Mouse (Mus musculus): ENCODE data around the gene Tnrc18. TPM values are rescaled to one million over a fixed set of nuclear protein-coding genes. Genes with fewer than 3 reads are reported as not detected.

Tnrc18 gene
- 37.7 and 47.4 TPM in 2 replicates for polyA plus RNA-seq (2014; fragmentation: Nextera tagmentation; extraction: Ambion mirVana)

DNA sequence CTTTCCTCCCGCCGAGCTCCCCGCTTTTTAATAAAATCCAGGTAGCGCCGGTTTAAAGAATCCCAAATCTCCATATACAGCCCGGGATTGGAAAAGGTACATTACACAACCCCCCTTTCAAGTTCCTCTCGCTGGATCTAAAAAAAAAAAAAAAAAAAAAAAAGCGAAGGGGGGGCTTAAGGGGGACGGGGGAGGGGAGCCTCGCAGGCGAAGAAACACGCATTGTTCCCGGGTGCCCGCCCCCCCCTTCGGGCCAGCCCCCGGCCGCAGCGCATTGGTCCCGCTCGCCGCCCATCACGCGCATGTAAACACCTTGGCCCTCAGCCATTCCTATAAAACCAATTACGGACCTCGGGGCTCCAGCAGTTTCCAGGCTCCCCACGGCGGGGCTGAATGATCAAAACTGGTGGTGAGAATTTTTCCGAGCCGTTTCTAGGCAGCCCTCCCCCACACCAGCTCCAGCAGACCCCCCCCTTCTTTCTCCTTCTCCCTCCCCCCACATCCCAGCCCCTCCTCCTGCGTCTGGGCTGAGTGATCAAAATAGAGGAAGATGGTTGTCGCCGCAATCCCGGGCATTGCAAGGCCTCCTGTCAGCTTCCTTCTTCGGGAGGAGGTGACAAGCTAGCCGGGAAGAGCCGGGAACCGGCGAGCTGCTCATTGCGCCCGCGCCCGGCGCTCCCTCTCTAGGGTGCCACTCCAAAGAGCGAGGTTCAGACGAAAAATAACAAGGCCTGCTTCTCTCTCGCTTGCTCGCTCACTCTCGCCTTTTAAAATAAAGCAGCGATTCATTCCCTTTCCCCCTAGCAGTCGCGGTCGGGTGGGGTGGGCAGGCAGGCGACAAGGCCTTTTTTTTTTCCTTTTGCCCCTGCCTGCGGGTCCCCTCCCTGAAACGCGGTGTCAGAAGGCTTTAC, at the start of gene Tnrc18:
Gene Tnrc18 (minus strand): TSS at position 139 of the 911 bp plus-strand sequence.
- Histone ChIP-seq H3K4me3 (replicated peaks; ENCODE audit: low read depth, low read length) (peak within 1 kb of the TSS; percentile 98), H3K36me3 (ENCODE audit: control insufficient read depth, insufficient read depth, low read length) (peaks cover 17% of the 10 kb centered on the region; the same call in 1 of the 2 replicates), H3K9me3 (ENCODE audit: control insufficient read depth, low read length) (no peaks in the 10 kb centered on the region), H3K9ac (replicated peaks; ENCODE audit: low read length) (peak within 1 kb of the TSS; percentile 100), H3K27ac (replicated peaks; ENCODE audit: low read depth, low read length) (peak within 1 kb of the TSS; percentile 99), H3K4me1 (ENCODE audit: control insufficient read depth, insufficient read depth, low read length) (peaks cover 4% of the 10 kb centered on the region), H3K27me3 (ENCODE audit: control insufficient read depth, insufficient read depth, low read length) (no peaks in the 10 kb centered on the region), H3K4me2 (ENCODE audit: low read length) (peak within 1 kb of the TSS; percentile 100)
- under 1% methylated on average over 56 of the region's 56 CpGs for WGBS
- ATAC-seq (ENCODE audit: low FRiP score, low TSS enrichment), result peak; percentile 78
- peak; percentile 100 for DNase-seq

DNA sequence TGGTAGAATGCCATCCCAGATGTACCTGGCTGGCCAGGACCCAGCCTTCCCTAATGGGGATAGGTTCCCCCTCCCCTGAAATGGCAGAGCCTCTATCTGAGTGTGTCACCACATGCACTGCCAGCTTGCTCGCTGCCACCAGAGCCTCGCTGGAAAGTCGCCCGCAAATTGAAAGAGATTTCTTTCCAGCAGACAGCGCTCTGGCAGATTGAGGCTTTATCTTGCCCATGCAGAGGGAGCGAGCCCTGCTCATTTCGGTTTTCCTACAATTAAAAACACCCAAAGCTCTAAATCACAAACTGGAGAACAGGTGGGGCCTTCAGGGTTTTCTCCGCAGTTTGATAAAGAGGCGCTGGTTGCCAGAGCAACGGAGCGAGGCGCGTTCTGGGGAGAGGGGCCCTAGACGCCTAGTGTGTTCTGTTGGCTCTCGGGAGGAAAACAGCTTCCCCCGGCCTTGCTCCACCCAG, 40.3 kb upstream of the Tnrc18 start:
- no peak; the same call in 1 of the 2 replicates for ATAC-seq (ENCODE audit: low FRiP score, low TSS enrichment)
- 37% methylated on average over 16 of the region's 16 CpGs for WGBS
- H3K9me3 ChIP-seq (ENCODE audit: control insufficient read depth, low read length), result no peaks in the 10 kb centered on the region

GRCm38 (mm10) chr5:142856408-142856807, 38.9 kb upstream of the Tnrc18 start:
- H3K27ac ChIP-seq (replicated peaks; ENCODE audit: low read depth, low read length), result no peak overlapping the region
- no peak overlapping the region for H3K9ac ChIP-seq (replicated peaks; ENCODE audit: low read length)
- no peak overlapping the region for H3K4me2 ChIP-seq (ENCODE audit: low read length)
- ATAC-seq (ENCODE audit: low FRiP score, low TSS enrichment) (no peak), DNase-seq (no peak)
- H3K9me3 ChIP-seq (ENCODE audit: control insufficient read depth, low read length), result no peaks in the 10 kb centered on the region
- H3K36me3 ChIP-seq (ENCODE audit: control insufficient read depth, insufficient read depth, low read length), result no peaks in the 10 kb centered on the region
- WGBS, result 80% methylated on average over 4 of the region's 4 CpGs
- H3K27me3 ChIP-seq (ENCODE audit: control insufficient read depth, insufficient read depth, low read length), result no peaks in the 10 kb centered on the region
- H3K4me1 ChIP-seq (ENCODE audit: control insufficient read depth, insufficient read depth, low read length), result no peaks in the 10 kb centered on the region; the same call in 1 of the 2 replicates
- H3K4me3 ChIP-seq (replicated peaks; ENCODE audit: low read depth, low read length), result no peak overlapping the region

More for the DNA sequence above, 40.3 kb upstream of the Tnrc18 start:
- peak; percentile 78 for DNase-seq
- Histone ChIP-seq H3K4me1 (ENCODE audit: control insufficient read depth, insufficient read depth, low read length) (no peaks in the 10 kb centered on the region; the same call in 1 of the 2 replicates), H3K9ac (replicated peaks; ENCODE audit: low read length) (no peak overlapping the region), H3K27ac (replicated peaks; ENCODE audit: low read depth, low read length) (peak overlapping the region; percentile 74), H3K4me3 (replicated peaks; ENCODE audit: low read depth, low read length) (no peak overlapping the region), H3K27me3 (ENCODE audit: control insufficient read depth, insufficient read depth, low read length) (no peaks in the 10 kb centered on the region), H3K36me3 (ENCODE audit: control insufficient read depth, insufficient read depth, low read length) (no peaks in the 10 kb centered on the region), H3K4me2 (ENCODE audit: low read length) (no peak overlapping the region; the same call in 1 of the 2 replicates)

DNA sequence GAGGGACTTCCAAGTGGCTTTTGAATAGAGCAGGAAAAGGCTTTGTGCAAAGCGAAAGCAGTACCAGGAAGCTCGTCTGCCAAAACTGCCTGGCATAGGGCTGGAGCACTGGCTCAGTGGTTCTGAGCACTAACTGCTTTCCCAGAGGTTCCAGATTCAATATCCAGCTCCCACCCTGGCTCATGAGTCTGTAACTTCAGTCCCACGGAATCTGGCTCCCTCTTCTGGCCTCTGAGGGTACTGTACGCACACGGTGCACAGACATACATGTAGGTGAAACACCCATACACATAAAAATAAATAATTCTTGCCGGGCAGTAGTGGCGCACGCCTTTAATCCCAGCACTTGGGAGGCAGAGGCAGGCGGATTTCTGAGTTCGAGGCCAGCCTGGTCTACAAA, 37.4 kb upstream of the Tnrc18 start:
- Histone ChIP-seq H3K9me3 (ENCODE audit: control insufficient read depth, low read length) (no peaks in the 10 kb centered on the region), H3K4me2 (ENCODE audit: low read length) (no peak overlapping the region), H3K9ac (replicated peaks; ENCODE audit: low read length) (no peak overlapping the region), H3K36me3 (ENCODE audit: control insufficient read depth, insufficient read depth, low read length) (no peaks in the 10 kb centered on the region), H3K27me3 (ENCODE audit: control insufficient read depth, insufficient read depth, low read length) (no peaks in the 10 kb centered on the region), H3K4me1 (ENCODE audit: control insufficient read depth, insufficient read depth, low read length) (no peaks in the 10 kb centered on the region; the same call in 1 of the 2 replicates), H3K27ac (replicated peaks; ENCODE audit: low read depth, low read length) (no peak overlapping the region), H3K4me3 (replicated peaks; ENCODE audit: low read depth, low read length) (no peak overlapping the region)
- DNase-seq (peak; percentile 67), ATAC-seq (ENCODE audit: low FRiP score, low TSS enrichment) (no peak)
- WGBS, result 81% methylated on average over 10 of the region's 10 CpGs

GRCm38 (mm10) chr5:142853585-142853984, 36.1 kb upstream of the Tnrc18 start:
- no peak overlapping the region for H3K9ac ChIP-seq (replicated peaks; ENCODE audit: low read length)
- WGBS, result 82% methylated on average over 6 of the region's 6 CpGs

DNA sequence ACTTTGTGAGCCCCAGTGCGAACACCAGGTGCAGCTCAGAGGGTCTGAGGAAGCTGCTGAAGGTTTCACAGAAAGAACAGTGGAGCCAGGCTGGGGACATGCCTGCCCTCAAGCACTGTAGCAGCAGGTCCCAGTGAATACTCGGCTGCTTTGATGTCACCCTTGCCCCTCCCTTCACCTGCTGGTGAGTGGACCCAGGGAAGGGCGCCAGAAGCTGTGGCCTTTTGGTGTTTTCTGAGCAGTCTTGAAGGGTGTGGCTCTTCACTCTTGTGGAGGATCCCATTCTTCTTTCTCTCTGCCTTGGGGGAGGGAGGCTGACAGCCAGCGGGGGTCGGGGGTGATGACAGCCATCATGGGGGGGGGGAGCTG, 34.2 kb upstream of the Tnrc18 start:
- DNase-seq (no peak), ATAC-seq (ENCODE audit: low FRiP score, low TSS enrichment) (no peak)
- no peak overlapping the region for H3K4me2 ChIP-seq (ENCODE audit: low read length)
- H3K4me3 ChIP-seq (replicated peaks; ENCODE audit: low read depth, low read length), result no peak overlapping the region
- H3K27me3 ChIP-seq (ENCODE audit: control insufficient read depth, insufficient read depth, low read length), result no peaks in the 10 kb centered on the region
- no peak overlapping the region for H3K27ac ChIP-seq (replicated peaks; ENCODE audit: low read depth, low read length)
- no peak overlapping the region for H3K9ac ChIP-seq (replicated peaks; ENCODE audit: low read length)
- H3K9me3 ChIP-seq (ENCODE audit: control insufficient read depth, low read length), result no peaks in the 10 kb centered on the region
- no peaks in the 10 kb centered on the region for H3K4me1 ChIP-seq (ENCODE audit: control insufficient read depth, insufficient read depth, low read length)
- no peaks in the 10 kb centered on the region for H3K36me3 ChIP-seq (ENCODE audit: control insufficient read depth, insufficient read depth, low read length)
- 84% methylated on average over 5 of the region's 5 CpGs for WGBS

More at GRCm38 (mm10) chr5:142853585-142853984, 36.1 kb upstream of the Tnrc18 start:
- H3K36me3 ChIP-seq (ENCODE audit: control insufficient read depth, insufficient read depth, low read length), result no peaks in the 10 kb centered on the region
- no peaks in the 10 kb centered on the region for H3K27me3 ChIP-seq (ENCODE audit: control insufficient read depth, insufficient read depth, low read length)
- no peaks in the 10 kb centered on the region; the same call in 1 of the 2 replicates for H3K4me1 ChIP-seq (ENCODE audit: control insufficient read depth, insufficient read depth, low read length)
- no peak overlapping the region for H3K27ac ChIP-seq (replicated peaks; ENCODE audit: low read depth, low read length)
- DNase-seq, result no peak
- no peak overlapping the region for H3K4me2 ChIP-seq (ENCODE audit: low read length)
- H3K4me3 ChIP-seq (replicated peaks; ENCODE audit: low read depth, low read length), result no peak overlapping the region
- ATAC-seq (ENCODE audit: low FRiP score, low TSS enrichment), result no peak
- H3K9me3 ChIP-seq (ENCODE audit: control insufficient read depth, low read length), result no peaks in the 10 kb centered on the region

GRCm38 (mm10) chr5:142850916-142851680, 33.6 kb upstream of the Tnrc18 start:
- DNase-seq, result no peak
- H3K27ac ChIP-seq (replicated peaks; ENCODE audit: low read depth, low read length), result no peak overlapping the region
- no peaks in the 10 kb centered on the region for H3K27me3 ChIP-seq (ENCODE audit: control insufficient read depth, insufficient read depth, low read length)
- H3K4me2 ChIP-seq (ENCODE audit: low read length), result no peak overlapping the region
- H3K9me3 ChIP-seq (ENCODE audit: control insufficient read depth, low read length), result no peaks in the 10 kb centered on the region
- 81% methylated on average over 7 of the region's 7 CpGs for WGBS
- H3K4me1 ChIP-seq (ENCODE audit: control insufficient read depth, insufficient read depth, low read length), result no peaks in the 10 kb centered on the region
- no peaks in the 10 kb centered on the region for H3K36me3 ChIP-seq (ENCODE audit: control insufficient read depth, insufficient read depth, low read length)
- H3K4me3 ChIP-seq (replicated peaks; ENCODE audit: low read depth, low read length), result no peak overlapping the region
- no peak overlapping the region for H3K9ac ChIP-seq (replicated peaks; ENCODE audit: low read length)
- no peak for ATAC-seq (ENCODE audit: low FRiP score, low TSS enrichment)

GRCm38 (mm10) chr5:142850476-142850875, 33.0 kb upstream of the Tnrc18 start:
- Histone ChIP-seq H3K36me3 (ENCODE audit: control insufficient read depth, insufficient read depth, low read length) (no peaks in the 10 kb centered on the region), H3K27me3 (ENCODE audit: control insufficient read depth, insufficient read depth, low read length) (no peaks in the 10 kb centered on the region), H3K4me3 (replicated peaks; ENCODE audit: low read depth, low read length) (no peak overlapping the region), H3K9me3 (ENCODE audit: control insufficient read depth, low read length) (no peaks in the 10 kb centered on the region), H3K4me1 (ENCODE audit: control insufficient read depth, insufficient read depth, low read length) (no peaks in the 10 kb centered on the region), H3K27ac (replicated peaks; ENCODE audit: low read depth, low read length) (no peak overlapping the region), H3K4me2 (ENCODE audit: low read length) (no peak overlapping the region), H3K9ac (replicated peaks; ENCODE audit: low read length) (no peak overlapping the region)
- DNase-seq, result no peak
- ATAC-seq (ENCODE audit: low FRiP score, low TSS enrichment), result no peak
- WGBS, result 58% methylated on average over 9 of the region's 9 CpGs
